Mouse (Mus musculus): ENCODE results near the gene Adamts9.

DNA sequence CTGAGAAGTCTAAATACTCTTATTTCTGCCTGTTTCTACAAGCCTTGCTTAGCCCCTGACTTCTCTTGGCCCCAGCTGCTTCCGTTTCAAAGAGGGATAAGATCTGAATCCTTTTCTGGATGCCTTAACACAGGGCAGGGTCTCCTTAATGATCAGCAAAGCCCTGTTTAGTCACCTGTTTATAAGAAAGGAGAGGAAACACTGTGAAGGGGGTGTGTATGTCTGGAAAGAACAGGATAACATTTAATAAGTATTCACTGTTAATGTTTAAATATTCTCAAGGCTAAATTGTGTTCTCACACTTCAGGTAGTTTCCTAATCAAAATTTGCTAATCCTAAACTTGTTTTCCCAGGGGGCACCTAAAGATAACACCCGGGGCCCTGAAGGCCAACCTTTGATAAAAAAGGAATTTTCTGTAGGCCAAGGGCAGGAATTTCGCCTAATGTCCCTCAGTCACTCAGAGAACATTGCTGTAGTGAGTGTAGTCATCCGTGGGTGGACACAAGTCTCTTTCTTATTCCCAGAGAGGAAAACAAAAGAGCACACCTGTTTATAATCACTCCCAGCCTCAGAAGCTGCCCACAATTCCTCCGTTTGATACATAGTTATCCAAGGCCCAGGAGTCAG, 82.9 kb downstream of the Adamts9 start:
- TF ChIP-seq CTCF (IDR thresholded peaks at IDR 0.05; ENCODE audit: low read depth, low read length) (no peak), POLR2AphosphoS5 (IDR thresholded peaks at IDR 0.05; ENCODE audit: insufficient replicate concordance, low read depth, low read length) (no peak), TAL1 (conservative IDR thresholded peaks at IDR 0.05; ENCODE audit: low read depth, low read length) (no peak), GATA1 (IDR thresholded peaks at IDR 0.05; ENCODE audit: borderline replicate concordance, low read length) (no peak), GATA2 (IDR thresholded peaks at IDR 0.05; ENCODE audit: borderline replicate concordance, low read depth, low read length) (no peak)
